9 mouse cellular contexts compared by ENCODE assay signal in genomic region chr16:29629053-29629452, GRCm38 (mm10). TPM values are rescaled to one million over a fixed set of nuclear protein-coding genes. Genes with fewer than 3 reads are reported as not detected.
A peak's percentile ranks its signal among the peaks of the same experiment; 100 is the strongest.
DNase-seq lines count a peak whose midpoint lies in the region; ATAC-seq and TF ChIP-seq lines count a peak whose summit lies in the region.
"Had no signal": no experiment of that assay in that cellular context is flagged by ENCODE, and none has a peak within 500 bp of the region (broad histone marks: within the 10 kb centered on the region; RNA-seq: fewer than 3 reads in every experiment).

No protein-coding gene starts in this region.

- peak; percentile 35; the same call in 1 of the 2 replicates for TF ChIP-seq CTCF in liver, postnatal 0 days (IDR thresholded peaks at IDR 0.05; ENCODE audit: low read depth)

- no peak overlapping the region for H3K4me2 ChIP-seq in forebrain, embryonic 15.5 days (replicated peaks)
- no peak overlapping the region for H3K4me2 ChIP-seq in forebrain, embryonic 12.5 days
- H3K4me2 ChIP-seq in liver, postnatal 0 days (ENCODE audit: low read depth, low read length) = no peak overlapping the region
- no peak overlapping the region for H3K4me2 ChIP-seq in liver, embryonic 11.5 days
- H3K4me2 ChIP-seq: embryonic facial prominence, embryonic 13.5 days had no signal

- DNase-seq in liver, postnatal 0 days = no peak
- no peak for DNase-seq in liver, embryonic 11.5 days (ENCODE audit: low spot score)
- peak; percentile 5 for DNase-seq in c-Kit-positive CD71-positive TER-119-negative erythroid progenitor cells, embryonic 14.5 days (ENCODE audit: low read depth)
- peak; percentile 12 for DNase-seq in skeletal muscle tissue, adult 2 months (ENCODE audit: low read depth, low spot score)
- DNase-seq in right cerebral cortex, postnatal 36 days (ENCODE audit: low spot score in 2 of 2) = no peak
- DNase-seq in heart, postnatal 36 days = no peak

- no peak for TF ChIP-seq EP300 in liver, postnatal 0 days (IDR thresholded peaks at IDR 0.05; ENCODE audit: low read depth)

- H3K9me3 ChIP-seq in forebrain, embryonic 15.5 days = no peaks in the 10 kb centered on the region
- H3K9me3 ChIP-seq in forebrain, embryonic 12.5 days = no peaks in the 10 kb centered on the region
- H3K9me3 ChIP-seq in liver, postnatal 0 days (ENCODE audit: low read length) = no peaks in the 10 kb centered on the region
- no peaks in the 10 kb centered on the region for H3K9me3 ChIP-seq in liver, embryonic 11.5 days (ENCODE audit: control insufficient read depth, low read length)
- H3K9me3 ChIP-seq: embryonic facial prominence, embryonic 13.5 days had no signal

- intact Hi-C loops in heart, postnatal 36 days (cut with DNase I) = loop anchor here (5.0 kb wide), 2 partner anchors 98 to 438 kb away; no protein-coding TSS in a partner anchor

- peaks cover 71% of the 10 kb centered on the region for H3K36me3 ChIP-seq in forebrain, embryonic 15.5 days
- H3K36me3 ChIP-seq in forebrain, embryonic 12.5 days (replicated peaks) = peaks cover 64% of the 10 kb centered on the region
- H3K36me3 ChIP-seq in liver, postnatal 0 days (replicated peaks; ENCODE audit: insufficient read depth, low read length) = peaks cover 52% of the 10 kb centered on the region
- peaks cover 18% of the 10 kb centered on the region for H3K36me3 ChIP-seq in liver, embryonic 11.5 days (ENCODE audit: control insufficient read depth, insufficient read depth, low read length)

- H3K27ac ChIP-seq in forebrain, embryonic 15.5 days (replicated peaks) = no peak overlapping the region
- H3K27ac ChIP-seq in forebrain, embryonic 12.5 days = no peak overlapping the region
- no peak overlapping the region for H3K27ac ChIP-seq in liver, postnatal 0 days (ENCODE audit: low read depth)
- H3K27ac ChIP-seq in liver, embryonic 11.5 days (ENCODE audit: low read depth, low read length) = no peak overlapping the region
- H3K27ac ChIP-seq: embryonic facial prominence, embryonic 13.5 days had no signal

- no peak overlapping the region for H3K4me3 ChIP-seq in forebrain, embryonic 15.5 days
- H3K4me3 ChIP-seq in forebrain, embryonic 12.5 days (replicated peaks) = no peak overlapping the region
- H3K4me3 ChIP-seq in liver, postnatal 0 days (ENCODE audit: low read depth, low read length) = no peak overlapping the region
- no peak overlapping the region for H3K4me3 ChIP-seq in liver, embryonic 11.5 days (ENCODE audit: low read depth, low read length)
- H3K4me3 ChIP-seq: embryonic facial prominence, embryonic 13.5 days had no signal

- H3K4me1 ChIP-seq in forebrain, embryonic 15.5 days = no peaks in the 10 kb centered on the region
- H3K4me1 ChIP-seq in forebrain, embryonic 12.5 days = no peaks in the 10 kb centered on the region
- no peaks in the 10 kb centered on the region for H3K4me1 ChIP-seq in liver, postnatal 0 days (ENCODE audit: insufficient read depth)
- no peaks in the 10 kb centered on the region for H3K4me1 ChIP-seq in liver, embryonic 11.5 days (replicated peaks; ENCODE audit: control insufficient read depth, insufficient read depth, low read length)
- H3K4me1 ChIP-seq: embryonic facial prominence, embryonic 13.5 days had no signal

- no peak overlapping the region for H3K9ac ChIP-seq in forebrain, embryonic 15.5 days (replicated peaks)
- H3K9ac ChIP-seq in forebrain, embryonic 12.5 days = no peak overlapping the region
- H3K9ac ChIP-seq in liver, postnatal 0 days (replicated peaks) = no peak overlapping the region
- H3K9ac ChIP-seq in liver, embryonic 11.5 days (ENCODE audit: low read depth, low read length) = no peak overlapping the region
- H3K9ac ChIP-seq: embryonic facial prominence, embryonic 13.5 days had no signal

- no peaks in the 10 kb centered on the region for H3K27me3 ChIP-seq in forebrain, embryonic 15.5 days
- no peaks in the 10 kb centered on the region for H3K27me3 ChIP-seq in forebrain, embryonic 12.5 days
- no peaks in the 10 kb centered on the region for H3K27me3 ChIP-seq in liver, postnatal 0 days (ENCODE audit: insufficient read depth, low read length)
- H3K27me3 ChIP-seq in liver, embryonic 11.5 days (replicated peaks; ENCODE audit: control insufficient read depth, insufficient read depth, low read length) = no peaks in the 10 kb centered on the region
- H3K27me3 ChIP-seq: embryonic facial prominence, embryonic 13.5 days had no signal

- peak; percentile 51; the same call in 1 of the 2 replicates for ATAC-seq in forebrain, embryonic 15.5 days (replicated peaks)
- ATAC-seq in forebrain, embryonic 12.5 days (ENCODE audit: low FRiP score) = no peak
- ATAC-seq in liver, postnatal 0 days = no peak
- no peak for ATAC-seq in liver, embryonic 11.5 days (replicated peaks; ENCODE audit: low FRiP score)

- 73% methylated on average over 1 of the region's 1 CpGs for WGBS in forebrain, embryonic 15.5 days
- WGBS in forebrain, embryonic 12.5 days = 73% methylated on average over 1 of the region's 1 CpGs
- 93% methylated on average over 1 of the region's 1 CpGs for WGBS in liver, postnatal 0 days (ENCODE audit: insufficient replicate concordance)
- WGBS in liver, embryonic 11.5 days = 88% methylated on average over 1 of the region's 1 CpGs

RNA-seq across cellular contexts. Expression of gene Opa1, which starts 49.9 kb away (rescaled TPM):
- 45.2 and 45.4 TPM in 2 replicates for polyA plus RNA-seq in forebrain, embryonic 15.5 days (2015; fragmentation: Nextera tagmentation; extraction: Ambion mirVana)
- 47.7 and 52.7 TPM in 2 replicates for polyA plus RNA-seq in forebrain, embryonic 12.5 days (2016; fragmentation: Nextera tagmentation; extraction: Ambion mirVana)
- polyA plus RNA-seq in liver, postnatal 0 days (2015; fragmentation: Nextera tagmentation; extraction: Ambion mirVana) = 12.3 and 15.2 TPM in 2 replicates
- 48.3 and 51.7 TPM in 2 replicates for polyA plus RNA-seq in liver, embryonic 11.5 days (2014; fragmentation: Nextera tagmentation; extraction: Ambion mirVana)
- 100 to 1,000 TPM; 153 to 170 TPM for total RNA-seq in heart, postnatal 36 days (2021)

Comparison
In these comparisons a context has a peak if more than half of its experiments do, and no peak if none do; other contexts are left out.
1. DNase-seq: peak in c-Kit-positive CD71-positive TER-119-negative erythroid progenitor cells, embryonic 14.5 days (single experiment) and skeletal muscle tissue, adult 2 months (single experiment); none in liver, postnatal 0 days (single experiment), liver, embryonic 11.5 days (single experiment), right cerebral cortex, postnatal 36 days (0 of 2) and heart, postnatal 36 days (0 of 2).